Mouse (Mus musculus): Measurements from ENCODE around the gene Ginm1. TPM values are rescaled to one million over a fixed set of nuclear protein-coding genes. Genes with fewer than 3 reads are reported as not detected.

The Ginm1 gene
- polyA plus RNA-seq (2012; rRNA removed), result 13.1 and 14.9 TPM in 2 replicates

DNA sequence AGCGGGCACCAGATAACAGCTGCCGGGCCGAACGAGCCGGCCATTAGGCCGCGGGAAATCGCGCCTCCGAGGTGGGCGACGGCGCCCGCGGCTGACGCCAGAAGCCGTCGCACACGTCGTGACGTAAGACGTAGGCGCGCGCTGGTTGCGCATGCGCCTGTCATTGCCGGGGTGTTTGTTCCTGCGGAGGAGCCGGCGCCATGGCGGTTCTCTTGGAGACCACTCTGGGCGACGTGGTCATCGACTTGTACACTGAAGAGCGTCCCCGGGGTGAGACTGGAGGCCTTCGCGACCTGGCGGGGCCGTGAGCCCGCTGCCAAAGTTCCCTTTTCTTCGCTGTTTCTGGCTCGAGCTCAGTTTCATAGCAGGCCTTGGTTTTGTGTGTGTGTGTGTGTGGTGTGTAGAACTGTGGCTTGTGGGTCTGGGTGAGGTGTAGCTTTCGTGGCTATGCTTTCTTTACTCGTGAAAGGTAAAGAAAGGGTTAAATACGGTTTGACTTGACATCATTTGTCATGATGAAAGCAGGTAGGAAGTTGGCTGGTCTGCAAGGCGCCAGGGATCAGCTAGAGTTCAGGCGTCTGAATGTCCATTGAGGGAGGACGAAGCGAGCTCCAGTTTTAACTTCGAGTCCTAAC lies at the start of gene Ginm1, which contains the start of gene Ppil4:
Ginm1 (minus strand) TSS at position 74 of the 635 bp plus-strand sequence.
Ppil4 (plus strand) TSS at position 141 of the 635 bp plus-strand sequence.

DNA sequence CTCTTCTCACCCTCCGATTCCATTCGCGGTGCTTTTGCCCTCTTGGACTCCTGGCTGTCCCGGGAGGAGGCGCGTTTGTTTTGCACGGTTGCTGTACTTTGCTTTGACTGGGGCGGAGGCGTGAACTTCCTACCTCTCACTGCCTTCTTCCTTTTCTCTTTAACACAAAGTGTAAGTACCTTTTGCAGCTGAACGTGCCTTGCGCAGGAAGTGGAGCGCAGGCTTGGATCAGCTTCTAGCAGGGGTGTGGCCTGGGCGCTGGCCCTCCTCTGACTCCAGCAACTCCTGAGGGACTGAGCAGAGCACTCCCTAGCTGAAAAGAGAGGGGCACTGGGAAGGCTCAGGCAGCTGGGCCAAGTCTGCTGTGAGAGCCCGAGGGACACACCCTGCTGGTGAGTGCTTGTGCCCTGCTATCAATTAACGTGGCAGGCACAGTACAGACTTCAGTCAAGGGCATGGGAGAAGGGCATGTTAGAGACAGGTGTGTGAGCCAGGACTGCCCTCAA lies 39.6 kb upstream of the Ginm1 start, which contains the start of gene Zc3h12d:
Zc3h12d (plus strand) TSS at position 300 of the 506 bp plus-strand sequence.

DNA sequence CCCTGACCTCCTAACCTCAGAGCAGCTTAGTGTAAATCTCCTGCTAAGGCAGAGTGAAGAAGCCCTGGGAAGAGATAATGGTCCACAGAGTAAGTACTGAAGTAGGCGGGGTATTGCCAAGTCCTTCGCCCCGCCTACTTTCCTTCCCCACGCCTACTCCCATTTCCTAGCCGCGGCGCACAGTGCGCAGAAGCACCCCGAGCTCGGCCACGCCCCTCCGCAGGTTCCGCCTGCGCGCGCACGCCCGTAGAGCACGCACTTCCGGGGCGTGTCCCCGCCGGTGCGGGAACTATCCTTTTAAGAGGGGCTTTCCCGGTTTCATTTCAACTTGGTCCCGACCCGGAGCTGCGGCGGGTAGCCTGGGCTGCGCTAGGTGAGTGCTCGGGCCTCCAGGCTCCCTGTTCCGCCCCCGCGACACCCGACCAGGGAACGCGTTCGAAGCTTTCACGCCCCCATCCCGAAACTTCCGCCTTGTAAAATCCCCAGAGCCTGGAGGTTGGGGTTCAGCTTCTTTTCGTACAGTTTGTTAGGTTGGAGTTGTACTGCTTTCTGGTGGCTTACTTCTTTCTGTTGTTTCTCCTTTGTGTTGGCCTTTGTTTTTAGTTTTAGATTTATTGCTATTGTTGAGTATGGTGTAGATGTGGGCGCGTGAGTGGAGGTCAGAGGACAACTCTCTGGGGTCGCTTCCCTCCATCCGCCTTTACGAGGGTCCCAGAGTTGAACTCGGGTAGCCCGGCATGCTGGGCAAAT lies 66.7 kb downstream of the Ginm1 start, which contains the start of gene Katna1:
Katna1 (plus strand) TSS at position 250 of the 750 bp plus-strand sequence.

Other genes with a start within 250 kb of the Ginm1 start
- 0.25 and 0.31 TPM in 2 replicates for gene Lrp11, start 203.0 kb downstream of the Ginm1 start, polyA plus RNA-seq (2012; rRNA removed)
- 19.4 and 23.2 TPM in 2 replicates for gene Nup43, start 125.3 kb downstream of the Ginm1 start, polyA plus RNA-seq (2012; rRNA removed)
- 43.2 and 48.9 TPM in 2 replicates for gene Pcmt1, start 111.7 kb downstream of the Ginm1 start, polyA plus RNA-seq (2012; rRNA removed)
- gene Lats1, start 111.6 kb downstream of the Ginm1 start, polyA plus RNA-seq (2012; rRNA removed), result 4.8 and 5.6 TPM in 2 replicates
- gene Katna1, start 66.8 kb downstream of the Ginm1 start, polyA plus RNA-seq (2012; rRNA removed), result 7.6 and 8.2 TPM in 2 replicates
- gene Ppil4, start 67 bp upstream of the Ginm1 start, polyA plus RNA-seq (2012; rRNA removed), result 10.6 and 11.6 TPM in 2 replicates
- 0.16 and 0.29 TPM in 2 replicates for gene Zc3h12d, start 39.6 kb upstream of the Ginm1 start, polyA plus RNA-seq (2012; rRNA removed)
- 17.1 and 21.3 TPM in 2 replicates for gene Tab2, start 163.4 kb upstream of the Ginm1 start, polyA plus RNA-seq (2012; rRNA removed)

Data from liver, embryonic 14 days (tissue).